Comparison of ENCODE assay signal across 9 mouse cellular contexts in genomic region chr11:30025144-30025543, GRCm38 (mm10). TPM values are rescaled to one million over a fixed set of nuclear protein-coding genes. Genes with fewer than 3 reads are reported as not detected.
DNase-seq lines count a peak whose midpoint lies in the region; ATAC-seq lines count a peak whose summit lies in the region.
"Had no signal": no experiment of that assay in that cellular context is flagged by ENCODE, and none has a peak within 500 bp of the region (broad histone marks: within the 10 kb centered on the region; RNA-seq: fewer than 3 reads in every experiment).

No protein-coding gene starts in this region.

- 8% methylated on average over 4 of the region's 4 CpGs for WGBS in hindbrain, embryonic 14.5 days
- 5% methylated on average over 4 of the region's 4 CpGs for WGBS in midbrain, embryonic 13.5 days

- H3K4me2 ChIP-seq in hindbrain, embryonic 14.5 days (replicated peaks) = peak overlapping the region; percentile 100
- peak overlapping the region; percentile 99 for H3K4me2 ChIP-seq in midbrain, embryonic 13.5 days (replicated peaks)

- no peaks in the 10 kb centered on the region for H3K9me3 ChIP-seq in hindbrain, embryonic 14.5 days (ENCODE audit: control insufficient read depth, low read length)
- no peaks in the 10 kb centered on the region for H3K9me3 ChIP-seq in midbrain, embryonic 13.5 days

- no peaks in the 10 kb centered on the region for H3K27me3 ChIP-seq in hindbrain, embryonic 14.5 days (ENCODE audit: control insufficient read depth, insufficient read depth, low read length)
- H3K27me3 ChIP-seq in midbrain, embryonic 13.5 days = peaks cover 16% of the 10 kb centered on the region
- H3K27me3 ChIP-seq: Patski had no signal

- peak overlapping the region; percentile 75 for H3K4me3 ChIP-seq in hindbrain, embryonic 14.5 days (replicated peaks; ENCODE audit: low read length)
- H3K4me3 ChIP-seq in midbrain, embryonic 13.5 days (replicated peaks) = peak overlapping the region; percentile 70

- H3K9ac ChIP-seq in hindbrain, embryonic 14.5 days = peak overlapping the region; percentile 82
- H3K9ac ChIP-seq in midbrain, embryonic 13.5 days (replicated peaks) = peak overlapping the region; percentile 78

- peaks cover 15% of the 10 kb centered on the region; the same call in 1 of the 2 replicates for H3K4me1 ChIP-seq in hindbrain, embryonic 14.5 days (replicated peaks; ENCODE audit: control insufficient read depth, insufficient read depth, low read length)
- H3K4me1 ChIP-seq in midbrain, embryonic 13.5 days (replicated peaks) = peaks cover 23% of the 10 kb centered on the region; the same call in 1 of the 2 replicates

- no peaks in the 10 kb centered on the region for H3K36me3 ChIP-seq in hindbrain, embryonic 14.5 days (replicated peaks; ENCODE audit: control insufficient read depth, insufficient read depth)
- no peaks in the 10 kb centered on the region for H3K36me3 ChIP-seq in midbrain, embryonic 13.5 days

- peak overlapping the region; percentile 86 for H3K27ac ChIP-seq in hindbrain, embryonic 14.5 days
- H3K27ac ChIP-seq in midbrain, embryonic 13.5 days = peak overlapping the region; percentile 90

- no peak for ATAC-seq in hindbrain, embryonic 14.5 days (ENCODE audit: low FRiP score)
- no peak for ATAC-seq in midbrain, embryonic 13.5 days
- no peak for ATAC-seq in erythroid progenitor cell, adult 5-6 weeks (replicated peaks; ENCODE audit: low FRiP score, poor library complexity, severe bottlenecking)

- peak; percentile 5 for DNase-seq in kidney, adult 9 months
- no peak for DNase-seq in kidney, adult 8-10 months
- peak; percentile 2 for DNase-seq in embryo, embryonic 11 days
- no peak for DNase-seq in hindbrain, embryonic 14.5 days (ENCODE audit: low spot score)
- DNase-seq in right cerebral cortex, postnatal 14 days = no peak
- no peak for DNase-seq in frontal cortex, postnatal 25 days (ENCODE audit: low spot score in 2 of 2)

RNA-seq across cellular contexts. Expression of gene Eml6, which starts 0.7 kb away (rescaled TPM):
- 8.2 and 8.6 TPM in 2 replicates for polyA plus RNA-seq in hindbrain, embryonic 14.5 days (2014; fragmentation: Nextera tagmentation; extraction: Ambion mirVana)
- polyA plus RNA-seq in midbrain, embryonic 13.5 days (2015; fragmentation: Nextera tagmentation; extraction: Ambion mirVana) = 3.1 and 4.0 TPM in 2 replicates
- 0.84 and 18.0 TPM in 2 replicates for total RNA-seq in erythroid progenitor cell, adult 5-6 weeks (2015; ENCODE audit: low replicate concordance)
- 1.2 TPM in 1 of 2 replicates, not detected in the other for total RNA-seq in erythroid progenitor cell, adult 5-6 weeks (2017; ENCODE audit: low replicate concordance)

Comparison
In these comparisons a context has a peak if more than half of its experiments do, and no peak if none do; other contexts are left out.
1. DNase-seq: peak in kidney, adult 9 months (single experiment) and embryo, embryonic 11 days (single experiment); none in kidney, adult 8-10 months (0 of 2), hindbrain, embryonic 14.5 days (single experiment), right cerebral cortex, postnatal 14 days (single experiment) and frontal cortex, postnatal 25 days (0 of 2).